Mouse (Mus musculus) stomach, postnatal 0 days (tissue): ENCODE results near the gene Galnt7. TPM values are rescaled to one million over a fixed set of nuclear protein-coding genes. Genes with fewer than 3 reads are reported as not detected.

Experiments used
- ATAC-seq: fragments of 200-750 bp; cut with Nextera tagmentation; 2 replicates; pipeline ENCODE4 v1.8.0; 2017; ENCODE audit not compliant: low FRiP score, low TSS enrichment
- DNase-seq: peaks from one replicate; pipeline ENCODE4 v3.0.0-alpha.2; 2016; ENCODE audit warnings: low spot score
- H3K27ac ChIP-seq: fragments of 300-500 bp; sonication (generic); replicated peaks from 2 replicates; pipeline ENCODE4 v1.5.1; 2014; ENCODE audit warnings: mild to moderate bottlenecking, control low read depth
- H3K27me3 ChIP-seq: fragments of 300-500 bp; sonication (generic); 2 replicates; pipeline ENCODE4 v1.6.1; 2014; ENCODE audit warnings: low read length; ENCODE audit not compliant: control insufficient read depth, insufficient read depth
- H3K36me3 ChIP-seq: fragments of 300-500 bp; sonication (generic); 2 replicates; pipeline ENCODE4 v1.6.1; 2014; ENCODE audit warnings: low read length, mixed read lengths; ENCODE audit not compliant: control insufficient read depth, insufficient read depth
- H3K4me1 ChIP-seq: fragments of 300-500 bp; sonication (generic); replicated peaks from 2 replicates; pipeline ENCODE4 v1.6.1; 2014; ENCODE audit warnings: antibody characterized with exemption; ENCODE audit not compliant: control insufficient read depth, insufficient read depth
- H3K4me2 ChIP-seq: fragments of 300-500 bp; sonication (generic); replicated peaks from 2 replicates; pipeline ENCODE4 v1.6.1; 2014; ENCODE audit warnings: low read depth, mild to moderate bottlenecking, control low read depth, moderate library complexity
- H3K4me3 ChIP-seq: fragments of 300-500 bp; sonication (generic); 2 replicates; pipeline ENCODE4 v1.5.1; 2014; ENCODE audit warnings: low read depth, low read length, control low read depth
- H3K9ac ChIP-seq: fragments of 300-500 bp; sonication (generic); 2 replicates; pipeline ENCODE4 v1.6.1; 2014; ENCODE audit warnings: mild to moderate bottlenecking, low read length, control low read depth, mixed read lengths
- H3K9me3 ChIP-seq: fragments of 300-500 bp; sonication (generic); 2 replicates; pipeline ENCODE4 v1.6.1; 2016; ENCODE audit warnings: low read length; ENCODE audit not compliant: control insufficient read depth
- CTCF ChIP-seq: IDR thresholded peaks from 2 replicates; pipeline ENCODE4 v1.5.1; 2016; ENCODE audit warnings: antibody characterized with exemption, low read depth, mild to moderate bottlenecking, moderate library complexity
- EP300 ChIP-seq: optimal IDR thresholded peaks from 2 replicates; pipeline ENCODE3; 2016; ENCODE audit warnings: antibody characterized with exemption
- WGBS: fragments of 180-500 bp; shearing (Covaris S2); extraction: QIAGEN DNeasy Blood & Tissue Kit; methylation state at CpG from one replicate; pipeline ENCODE4 v1.1.7; 2014; 5-methylcytosine and 5-hydroxymethylcytosine counted together
- polyA plus RNA-seq: library from polyadenylated mRNA; unstranded; fragments of >200 nt; fragmentation: Nextera tagmentation; extraction: Ambion mirVana; gene quantifications from 2 replicates; pipeline ENCODE4 v1.2.1, GENCODE M21; 2015

The Galnt7 gene
- polyA plus RNA-seq, 1 experiment from 2014 or later: 30.6 TPM

DNA sequence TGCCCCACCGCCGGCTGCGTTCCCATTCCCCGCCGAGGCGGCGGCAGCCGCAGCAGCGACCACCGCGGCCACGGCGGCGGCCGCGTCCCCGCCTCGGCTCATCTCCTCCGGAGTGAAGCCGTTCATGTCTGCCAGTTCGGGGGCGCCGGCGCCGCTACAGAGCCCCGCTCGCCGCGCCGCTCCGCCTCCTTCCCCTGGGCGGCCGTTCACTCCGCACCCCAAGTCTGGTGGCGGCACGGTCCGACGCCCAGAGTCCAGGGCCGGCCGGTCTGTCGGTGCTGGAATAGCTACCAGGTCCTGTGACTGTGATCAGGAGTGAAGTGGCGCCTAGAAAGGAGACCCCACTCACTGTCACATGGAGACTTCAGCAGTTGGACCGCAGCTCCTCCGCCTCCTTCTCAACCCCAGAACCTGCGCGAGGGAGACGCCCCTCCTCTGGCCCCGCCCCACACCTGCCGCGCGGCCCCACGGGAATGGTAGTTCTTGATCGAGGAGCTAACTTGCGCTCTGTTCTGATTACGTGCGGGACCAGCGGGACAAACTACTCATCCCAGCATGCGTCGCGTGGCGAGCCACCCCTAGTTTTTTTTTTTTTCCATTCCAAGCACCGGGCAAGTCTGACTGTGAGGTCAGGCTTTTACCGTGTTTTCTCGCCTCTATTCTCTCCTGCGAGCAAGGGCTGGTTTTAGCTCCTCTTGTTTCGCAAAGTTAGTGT, 165.2 kb downstream of the Galnt7 start, which contains the start of gene Sap30:
Sap30 (minus strand) TSS at position 420 of the 715 bp plus-strand sequence.
- ATAC-seq: peak; percentile 98
- WGBS: 0% methylated on average over 59 of the region's 66 CpGs
- TF ChIP-seq CTCF (no peak), EP300 (no peak)
- Histone ChIP-seq H3K36me3 (no peaks in the 10 kb centered on the region), H3K9me3 (no peaks in the 10 kb centered on the region), H3K4me2 (peak within 1 kb of the TSS; percentile 64), H3K27me3 (no peaks in the 10 kb centered on the region), H3K4me3 (peak within 1 kb of the TSS; percentile 97), H3K4me1 (no peaks in the 10 kb centered on the region), H3K9ac (peak within 1 kb of the TSS; percentile 74), H3K27ac (peak within 1 kb of the TSS; percentile 91)
- peak; percentile 99 for DNase-seq

DNA sequence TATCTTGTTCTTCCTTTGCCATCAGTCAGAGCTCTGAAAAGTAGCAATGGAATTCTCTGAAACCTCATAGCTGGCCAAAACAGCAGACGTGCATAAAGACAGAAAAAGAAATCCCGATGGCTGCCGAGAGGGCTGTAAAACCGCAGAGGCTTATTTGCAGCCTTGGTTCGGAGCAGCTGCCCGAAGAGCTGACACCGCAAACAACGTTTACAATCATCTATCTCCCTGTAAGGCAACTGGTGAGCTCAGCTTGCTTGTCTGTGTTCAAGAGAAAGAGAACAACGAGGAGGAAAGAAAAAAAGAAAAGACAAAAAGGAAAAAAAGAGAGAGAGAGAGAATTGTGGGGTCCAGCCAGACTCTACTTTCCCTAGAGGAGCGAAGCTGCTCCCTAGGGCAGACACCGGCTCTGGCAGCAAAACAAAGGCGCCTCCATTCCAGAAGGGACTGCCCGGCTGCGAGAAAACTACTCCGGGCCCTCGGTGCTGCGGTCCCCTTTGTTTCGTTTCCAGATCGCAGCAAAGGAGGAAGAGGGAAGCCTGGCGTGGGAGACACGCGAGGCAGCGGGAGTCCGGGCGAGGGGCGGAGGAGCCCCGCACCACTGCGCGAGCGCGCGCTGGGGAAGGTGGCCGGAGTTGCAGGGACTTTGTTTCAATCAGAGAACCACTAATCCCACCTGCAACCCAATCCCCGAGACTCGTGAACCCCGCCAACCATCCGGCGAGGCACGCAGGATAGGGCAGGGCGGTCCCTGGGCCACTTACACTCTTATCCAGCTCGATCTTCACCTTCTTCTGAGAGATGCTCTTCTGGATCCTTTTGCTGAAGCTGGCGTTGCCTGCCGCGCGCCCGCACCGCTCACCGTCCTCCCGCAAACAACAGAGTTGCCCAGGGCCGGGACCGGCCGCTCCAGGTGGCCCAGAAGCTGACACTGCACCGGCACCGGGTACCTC, 166.1 kb downstream of the Galnt7 start:
- Histone ChIP-seq H3K9ac (peak overlapping the region; percentile 74), H3K27ac (peak overlapping the region; percentile 91), H3K36me3 (peaks cover 4% of the 10 kb centered on the region; the same call in 1 of the 2 replicates), H3K4me3 (peak overlapping the region; percentile 97), H3K27me3 (no peaks in the 10 kb centered on the region), H3K4me2 (peak overlapping the region; percentile 64), H3K4me1 (no peaks in the 10 kb centered on the region), H3K9me3 (no peaks in the 10 kb centered on the region)
- TF ChIP-seq EP300: no peak
- no peak for TF ChIP-seq CTCF
- under 1% methylated on average over 54 of the region's 54 CpGs for WGBS
- DNase-seq (peak; percentile 54), ATAC-seq (peak; percentile 45)

DNA sequence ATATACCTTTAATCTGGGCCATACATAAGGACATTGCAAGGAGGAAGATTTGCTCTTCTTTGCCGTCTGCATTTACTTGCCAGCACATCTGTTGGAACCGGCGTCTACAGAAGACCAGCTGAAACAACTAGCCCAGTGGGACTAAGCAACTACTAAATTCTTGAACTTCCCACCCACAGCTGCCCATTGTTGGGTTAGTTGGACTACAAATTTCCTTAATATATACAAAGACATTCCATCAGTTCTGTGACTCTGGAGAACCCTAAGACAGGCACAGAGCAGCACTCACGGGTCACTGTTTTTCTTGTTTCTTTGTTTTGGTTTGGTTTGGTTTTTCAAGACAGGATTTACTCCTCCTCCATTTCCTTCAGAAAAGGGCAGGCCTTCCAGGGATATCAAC, 172.2 kb downstream of the Galnt7 start:
- no peak overlapping the region for H3K4me3 ChIP-seq
- peaks cover 6% of the 10 kb centered on the region; the same call in 1 of the 2 replicates for H3K36me3 ChIP-seq
- WGBS: 78% methylated on average over 4 of the region's 4 CpGs
- DNase-seq (no peak), ATAC-seq (no peak)
- H3K27ac ChIP-seq: no peak overlapping the region
- TF ChIP-seq EP300 (no peak), CTCF (no peak)
- H3K27me3 ChIP-seq: no peaks in the 10 kb centered on the region
- no peak overlapping the region for H3K4me2 ChIP-seq
- H3K9ac ChIP-seq: no peak overlapping the region
- H3K9me3 ChIP-seq: no peaks in the 10 kb centered on the region
- no peaks in the 10 kb centered on the region for H3K4me1 ChIP-seq

GRCm38 (mm10) chr8:57479700-57480099, 173.1 kb downstream of the Galnt7 start:
- Histone ChIP-seq H3K4me2 (no peak overlapping the region), H3K9me3 (no peaks in the 10 kb centered on the region), H3K4me1 (no peaks in the 10 kb centered on the region), H3K27me3 (no peaks in the 10 kb centered on the region), H3K9ac (no peak overlapping the region), H3K27ac (no peak overlapping the region), H3K36me3 (peaks cover 6% of the 10 kb centered on the region; the same call in 1 of the 2 replicates), H3K4me3 (no peak overlapping the region)
- no peak for TF ChIP-seq CTCF
- TF ChIP-seq EP300: peak; percentile 37
- no peak for ATAC-seq
- WGBS: 75% methylated on average over 8 of the region's 8 CpGs
- no peak for DNase-seq

- DNase-seq (no peak), ATAC-seq (no peak)
- WGBS: 60% methylated on average over 3 of the region's 3 CpGs
- Histone ChIP-seq H3K9me3 (no peaks in the 10 kb centered on the region), H3K27me3 (no peaks in the 10 kb centered on the region), H3K27ac (no peak overlapping the region), H3K9ac (no peak overlapping the region), H3K4me2 (no peak overlapping the region), H3K4me1 (no peaks in the 10 kb centered on the region), H3K36me3 (peaks cover 6% of the 10 kb centered on the region; the same call in 1 of the 2 replicates), H3K4me3 (no peak overlapping the region)
- TF ChIP-seq EP300 (no peak), CTCF (no peak)
Observed at GRCm38 (mm10) chr8:57478406-57478805, 174.4 kb downstream of the Galnt7 start.

Other genes starting within 250 kb of the Galnt7 start
- 0.65 and 0.98 TPM in 2 replicates for gene Scrg1, start 197.1 kb downstream of the Galnt7 start, polyA plus RNA-seq
- 23.8 and 28.6 TPM in 2 replicates for gene Sap30, start 165.2 kb downstream of the Galnt7 start, polyA plus RNA-seq
- 158 and 220 TPM in 2 replicates for gene Hmgb2, start 141.1 kb downstream of the Galnt7 start, polyA plus RNA-seq